Mouse (Mus musculus): ENCODE measurements around the gene Ambra1.

- TF ChIP-seq POLR2A (IDR thresholded peaks at IDR 0.05; ENCODE audit: borderline replicate concordance, control insufficient read depth, low read depth, low read length) = no peak
- no peak for TF ChIP-seq CTCF (IDR thresholded peaks at IDR 0.05; ENCODE audit: control insufficient read depth, insufficient read depth, low read length)
Measured at GRCm38 (mm10) chr2:91928534-91929350, 198.8 kb downstream of the Ambra1 start.

All from bone marrow, adult 2 months (tissue).